Mouse (Mus musculus) cerebellum, adult 2 months (tissue): Measurements from ENCODE around the gene Cog5.

Source experiments
- CTCF ChIP-seq: fragments of 200-500 bp; IDR thresholded peaks from 2 replicates; pipeline ENCODE4 v1.5.1; 2011; ENCODE audit warnings: low read depth, mild to moderate bottlenecking, control low read depth, low read length, moderate library complexity, borderline replicate concordance; ENCODE audit not compliant: insufficient read depth
- POLR2A ChIP-seq: fragments of 200-500 bp; IDR thresholded peaks from 2 replicates; pipeline ENCODE4 v1.6.1; 2011; ENCODE audit warnings: low read length, control low read depth, borderline replicate concordance; ENCODE audit not compliant: insufficient read depth

DNA sequence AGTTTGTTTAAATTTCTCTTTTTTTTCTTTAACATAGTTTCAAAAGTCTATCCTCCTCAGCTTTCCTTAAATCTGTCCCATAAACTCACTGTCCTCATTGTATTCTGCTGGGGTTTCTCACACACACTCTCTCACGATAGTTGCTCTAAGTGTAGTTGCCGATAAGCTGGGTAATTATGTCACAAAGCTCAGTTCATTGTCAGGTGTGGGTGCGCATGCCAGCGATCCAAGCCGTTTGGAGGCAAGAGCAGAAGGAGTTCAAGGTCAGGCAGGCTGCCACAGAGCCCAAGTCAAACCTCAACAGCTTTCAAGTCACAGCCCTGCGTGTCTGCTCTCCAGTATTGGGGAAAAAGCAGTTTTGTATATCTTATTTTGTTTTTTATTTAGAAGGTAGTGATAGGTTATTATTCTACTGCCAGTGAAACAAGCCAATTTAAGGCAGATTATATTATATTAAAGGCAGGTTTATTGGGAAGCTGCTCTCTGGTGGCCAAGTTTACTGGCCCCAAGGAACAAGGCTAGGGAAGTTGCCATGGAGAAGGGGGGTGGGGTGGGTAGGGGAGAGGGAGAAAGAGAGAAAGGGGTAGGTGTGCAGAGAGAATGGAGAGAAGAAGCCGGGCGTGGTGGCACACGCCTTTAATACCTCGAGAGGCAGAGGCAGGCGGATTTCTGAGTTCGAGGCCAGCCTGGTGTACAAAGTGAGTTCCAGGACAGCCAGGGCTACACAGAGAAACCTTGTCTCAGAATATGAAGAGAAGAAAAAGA is 71.0 kb downstream of the Cog5 start:
- TF ChIP-seq CTCF: no peak
- TF ChIP-seq POLR2A: no peak
